Mouse (Mus musculus) lung, postnatal 0 days (tissue): ENCODE measurements around the gene Bbx.

Source experiments
- CTCF ChIP-seq: IDR thresholded peaks from 2 replicates; pipeline ENCODE4 v1.5.1; 2016; ENCODE audit warnings: antibody characterized with exemption, mild to moderate bottlenecking
- EP300 ChIP-seq: IDR thresholded peaks from 2 replicates; pipeline ENCODE4 v1.6.1; 2016; ENCODE audit warnings: antibody characterized with exemption, mild to moderate bottlenecking, control low read depth

- TF ChIP-seq CTCF (no peak), EP300 (no peak)
Measured at GRCm38 (mm10) chr16:50430515-50430877, 1.7 kb downstream of the Bbx start.
